Mouse (Mus musculus): ENCODE results near the gene Heg1. TPM values are rescaled to one million over a fixed set of nuclear protein-coding genes. Genes with fewer than 3 reads are reported as not detected.

Gene Heg1
- total RNA-seq, 2 experiments from 2014 or later: 20.5 to 27.8 TPM

DNA sequence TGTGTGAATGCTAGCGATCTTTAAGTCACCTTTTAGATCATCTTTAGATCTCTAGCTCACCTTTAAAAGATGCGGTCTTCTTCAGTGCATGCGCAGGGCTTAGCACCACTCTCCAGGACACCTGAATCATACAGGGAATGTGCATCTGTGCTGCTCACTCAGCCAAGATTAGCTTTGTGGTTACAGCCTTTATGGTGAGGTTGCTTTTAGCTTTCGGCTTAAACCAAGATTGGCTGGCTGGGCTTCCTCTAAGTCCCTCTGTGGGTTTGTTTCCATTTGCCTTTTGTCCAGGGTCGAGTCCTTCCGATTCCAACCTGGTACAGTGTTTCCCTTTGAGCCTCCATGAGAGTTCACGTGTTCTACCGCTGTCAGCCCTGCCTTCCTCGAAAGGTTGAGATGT is 20.1 kb downstream of the Heg1 start:
- DNase-seq (ENCODE audit: extremely low spot score in 1 of 2, low spot score in 1 of 2): no peak

DNA sequence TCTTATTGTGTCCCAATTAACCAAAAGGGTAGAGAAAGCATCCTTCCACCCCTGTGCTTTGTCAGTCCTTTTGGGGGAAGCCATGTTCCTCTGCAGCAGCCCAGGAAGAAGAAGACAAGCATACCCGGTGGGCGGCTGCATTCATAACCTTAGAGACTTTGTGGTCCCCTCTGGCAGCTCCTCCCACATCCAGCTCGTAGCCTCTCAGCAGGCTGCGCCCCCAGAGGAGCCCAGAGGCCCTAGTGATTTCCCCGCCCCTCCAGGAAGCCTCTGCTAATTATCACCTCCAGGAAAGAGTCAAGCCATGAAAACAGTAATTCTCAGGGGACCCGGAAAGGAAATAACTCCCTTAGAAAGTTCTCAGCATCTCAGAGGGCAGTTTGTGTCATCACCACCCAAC is 21.1 kb downstream of the Heg1 start:
- DNase-seq (ENCODE audit: extremely low spot score in 1 of 2, low spot score in 1 of 2): no peak

DNA sequence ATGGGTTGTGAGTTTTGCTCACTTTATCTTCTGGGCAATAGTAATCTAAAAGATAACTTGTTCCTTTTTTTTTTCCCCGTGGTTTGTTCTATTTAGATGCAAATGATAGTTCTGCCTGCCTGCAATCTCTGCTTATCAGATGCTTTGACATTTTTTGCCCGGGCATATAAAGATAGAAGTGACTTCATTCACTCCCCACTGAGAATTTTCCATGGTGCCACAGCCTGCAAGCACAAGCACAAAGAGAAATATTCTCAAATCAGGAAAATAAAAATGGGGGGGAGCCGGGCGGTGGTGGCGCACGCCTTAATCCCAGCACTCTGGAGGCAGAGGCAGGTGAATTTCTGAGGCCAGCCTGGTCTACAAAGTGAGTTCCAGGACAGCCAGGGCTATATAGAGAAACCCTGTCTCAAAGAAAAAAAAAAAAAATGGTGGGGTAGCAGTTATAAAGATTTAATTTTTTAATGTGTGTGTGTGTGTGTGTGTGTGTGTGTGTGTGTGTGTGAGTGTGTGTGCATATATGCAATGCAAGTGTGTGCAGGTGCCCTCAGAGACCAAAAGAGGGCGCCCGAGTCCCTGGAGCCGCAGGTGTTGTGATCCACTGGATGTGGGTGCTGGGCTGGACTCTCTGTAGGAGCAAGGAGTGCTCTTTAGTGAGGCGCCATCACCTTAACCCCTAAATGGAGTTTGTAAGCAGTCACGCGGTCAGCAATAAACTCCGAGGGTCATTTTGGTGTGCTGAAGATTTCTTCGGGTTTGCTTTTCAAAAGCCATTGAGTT is 22.1 kb downstream of the Heg1 start:
- no peak for DNase-seq (ENCODE audit: extremely low spot score in 1 of 2, low spot score in 1 of 2)

DNA sequence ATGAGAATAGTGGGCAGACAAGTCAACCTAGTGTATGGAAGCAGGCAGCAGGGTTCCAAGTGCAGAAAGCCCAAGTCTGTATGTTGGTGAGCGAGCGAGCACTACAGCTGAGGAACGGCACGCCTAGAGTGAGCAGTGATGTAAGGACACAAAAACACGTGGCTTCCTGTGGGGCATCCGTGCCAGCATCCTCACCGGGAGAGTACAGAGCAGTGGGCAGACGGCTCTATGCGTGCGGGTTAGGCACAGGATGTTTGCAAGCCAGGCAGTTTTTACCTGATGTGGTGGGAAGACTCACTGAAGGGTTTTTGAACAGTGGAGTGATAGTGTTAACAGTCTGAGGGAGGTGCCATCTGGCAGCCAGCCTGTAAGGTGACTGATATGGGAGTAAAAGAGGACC is 23.9 kb downstream of the Heg1 start:
- no peak for DNase-seq (ENCODE audit: extremely low spot score in 1 of 2, low spot score in 1 of 2)

DNA sequence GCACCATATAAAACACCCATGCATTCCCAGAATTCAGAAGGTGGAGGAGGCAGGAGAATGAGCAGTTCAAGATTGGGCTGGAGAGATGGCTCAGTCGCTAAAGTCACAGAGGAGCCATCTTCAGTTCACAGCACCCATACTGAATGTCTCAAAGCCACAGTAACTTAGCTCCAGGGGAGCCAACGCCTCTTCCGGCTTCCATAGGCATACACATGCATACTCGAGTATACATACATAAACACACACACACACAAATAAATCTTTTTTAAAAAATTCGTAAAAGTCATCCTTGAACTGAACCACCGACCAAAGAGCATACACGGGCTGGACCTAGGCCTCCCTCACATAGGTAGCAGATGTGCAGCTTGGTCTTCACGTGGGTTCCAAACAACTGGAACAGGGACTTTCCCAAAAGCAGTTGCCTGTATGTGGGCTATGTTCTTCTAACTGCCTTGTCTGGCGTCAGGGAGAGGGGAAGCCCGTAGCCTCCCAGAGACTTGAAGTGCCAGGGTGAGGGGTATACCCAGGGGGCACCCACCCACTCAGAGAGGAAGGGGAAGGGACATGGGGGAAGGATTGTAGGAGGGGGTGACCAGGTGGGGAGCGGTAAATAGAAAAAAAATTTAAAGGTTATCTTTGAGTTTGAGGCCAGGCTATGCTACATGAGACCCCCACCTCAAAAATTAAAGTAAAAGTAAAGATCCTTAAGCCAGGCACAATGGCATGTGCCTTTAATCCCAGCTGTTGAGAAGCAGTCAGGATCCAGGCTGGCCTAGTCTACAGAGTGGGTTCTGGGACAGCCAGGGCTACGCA is 24.6 kb downstream of the Heg1 start:
- DNase-seq (ENCODE audit: extremely low spot score in 1 of 2, low spot score in 1 of 2): no peak

DNA sequence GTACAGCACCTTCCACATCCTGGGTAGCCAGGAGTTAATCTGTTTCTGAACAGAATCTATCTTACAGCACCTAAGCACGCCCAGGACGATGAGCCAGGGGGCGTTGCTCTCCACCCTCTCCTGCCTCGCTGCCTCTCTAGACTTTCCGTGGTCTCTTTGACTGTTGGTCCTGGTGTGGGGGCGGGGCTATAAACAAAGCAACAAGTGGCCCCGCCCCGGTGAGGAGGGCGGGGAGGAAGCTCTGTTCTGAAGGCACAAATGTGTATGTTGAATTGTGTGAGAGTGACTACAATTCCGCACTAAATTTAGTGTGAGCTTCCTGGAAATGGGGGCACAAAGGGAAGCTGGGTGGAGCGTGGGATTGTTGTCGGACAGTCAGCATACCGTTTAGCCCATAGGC is 30.1 kb downstream of the Heg1 start:
- DNase-seq (ENCODE audit: extremely low spot score in 1 of 2, low spot score in 1 of 2): no peak

DNA sequence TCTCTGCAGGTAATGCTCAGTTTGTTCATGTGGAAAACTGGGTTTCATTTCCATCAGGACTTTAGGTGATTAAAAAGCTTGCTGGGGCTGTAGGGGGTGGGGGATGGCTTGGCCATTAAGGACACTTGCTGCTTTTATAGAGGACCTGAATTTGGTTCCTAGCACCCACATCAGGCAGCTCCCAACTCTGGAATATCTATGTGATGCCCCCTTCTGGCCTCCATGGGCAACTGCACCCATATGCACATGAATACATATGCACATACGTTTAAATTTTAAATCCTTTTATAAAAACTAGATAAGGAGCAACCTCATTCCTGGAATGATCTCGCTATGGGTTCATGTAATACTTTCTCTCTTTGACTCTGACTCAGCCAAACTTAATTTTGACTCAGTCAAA is 39.1 kb downstream of the Heg1 start:
- no peak for DNase-seq (ENCODE audit: extremely low spot score in 1 of 2, low spot score in 1 of 2)

DNA sequence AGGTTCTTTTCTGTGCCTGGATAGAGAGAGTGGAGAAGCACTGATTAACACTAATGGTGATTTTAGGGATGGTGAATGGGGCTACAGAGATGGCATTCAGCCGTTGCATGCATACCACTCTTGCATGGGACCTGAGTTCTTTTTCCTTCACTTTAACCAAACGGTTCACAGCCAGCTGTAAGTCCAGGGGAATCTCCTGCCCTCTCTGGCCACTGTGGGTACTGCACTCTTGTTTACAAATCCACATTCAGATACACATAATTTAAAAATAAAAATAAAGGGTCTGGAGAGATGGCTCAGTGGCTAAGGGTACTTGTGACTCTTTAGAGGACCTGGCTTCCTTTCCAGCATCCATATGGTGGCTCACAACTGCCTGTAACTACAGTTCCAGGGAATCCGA is 39.8 kb downstream of the Heg1 start:
- no peak for DNase-seq (ENCODE audit: extremely low spot score in 1 of 2, low spot score in 1 of 2)

DNA sequence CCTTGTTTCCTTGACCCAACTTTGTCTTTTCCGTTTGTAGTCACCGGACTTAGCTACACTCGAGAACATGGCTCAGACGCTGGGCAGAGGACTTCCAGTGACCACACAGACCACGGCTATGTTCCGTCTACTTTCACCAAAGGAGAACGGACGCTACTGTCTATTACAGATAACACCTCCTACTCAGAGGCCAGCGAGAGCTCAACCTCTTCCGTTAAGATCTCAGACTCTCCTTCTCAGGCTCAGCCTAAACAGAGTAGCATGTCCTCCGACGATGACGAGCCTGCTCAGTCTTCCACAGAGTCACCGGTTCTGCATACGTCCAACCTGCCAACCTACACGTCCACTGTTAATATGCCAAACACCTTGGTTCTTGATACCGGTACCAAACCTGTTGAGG is 42.1 kb downstream of the Heg1 start:
- no peak for DNase-seq (ENCODE audit: extremely low spot score in 1 of 2, low spot score in 1 of 2)

DNA sequence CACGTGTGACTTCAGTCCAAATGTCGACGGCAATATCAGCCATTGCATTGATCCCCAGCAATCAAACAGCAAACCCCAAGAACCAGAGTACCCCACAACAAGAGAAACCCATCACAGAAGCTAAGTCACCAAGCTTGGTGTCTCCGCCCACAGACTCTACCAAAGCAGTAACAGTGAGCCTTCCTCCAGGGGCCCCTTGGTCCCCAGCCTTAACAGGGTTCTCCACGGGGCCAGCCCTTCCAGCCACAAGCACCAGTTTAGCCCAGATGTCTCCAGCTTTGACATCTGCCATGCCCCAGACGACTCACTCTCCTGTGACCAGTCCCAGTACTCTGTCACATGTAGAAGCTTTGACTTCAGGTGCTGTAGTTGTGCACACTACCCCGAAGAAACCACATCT is 42.7 kb downstream of the Heg1 start:
- no peak for DNase-seq (ENCODE audit: extremely low spot score in 1 of 2, low spot score in 1 of 2)

DNA sequence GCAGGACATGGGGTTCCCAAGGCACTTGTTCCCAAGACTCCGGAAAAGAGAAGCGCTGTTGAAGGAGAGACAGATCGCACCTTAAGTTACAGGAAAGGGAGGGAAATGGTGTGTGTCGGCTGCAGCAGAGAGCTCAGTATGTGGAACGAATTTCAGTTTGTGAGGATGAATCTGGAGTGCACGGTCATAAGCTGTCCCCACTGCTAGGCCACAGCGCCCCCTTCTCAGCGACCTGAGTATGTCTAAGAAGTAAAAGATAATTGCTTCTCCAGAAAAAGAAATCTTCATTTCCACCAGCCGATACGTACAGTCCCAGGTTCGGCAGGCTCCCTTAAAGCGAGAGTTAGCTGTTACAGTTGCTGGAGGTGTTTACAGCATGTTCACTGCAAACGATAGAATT is 44.3 kb downstream of the Heg1 start:
- DNase-seq (ENCODE audit: extremely low spot score in 1 of 2, low spot score in 1 of 2): no peak

DNA sequence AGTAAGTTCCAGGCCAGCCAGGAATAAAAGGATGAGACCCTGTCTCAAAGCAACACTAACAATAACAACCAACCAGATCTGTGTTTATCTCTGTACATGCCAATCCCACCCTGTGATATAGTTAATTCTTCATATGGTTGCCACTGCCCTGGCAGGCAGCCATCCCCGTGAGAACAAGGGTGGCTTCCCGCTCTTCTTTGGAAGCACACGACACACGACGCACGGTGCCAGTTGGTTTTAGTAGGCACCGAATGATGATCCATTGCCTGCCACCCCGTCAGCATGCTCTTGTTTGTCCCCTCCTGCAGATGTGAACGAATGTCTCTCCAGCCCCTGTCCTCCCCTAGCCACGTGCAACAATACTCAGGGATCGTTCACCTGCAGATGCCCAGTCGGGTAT is 47.1 kb downstream of the Heg1 start:
- DNase-seq (ENCODE audit: extremely low spot score in 1 of 2, low spot score in 1 of 2): no peak

DNA sequence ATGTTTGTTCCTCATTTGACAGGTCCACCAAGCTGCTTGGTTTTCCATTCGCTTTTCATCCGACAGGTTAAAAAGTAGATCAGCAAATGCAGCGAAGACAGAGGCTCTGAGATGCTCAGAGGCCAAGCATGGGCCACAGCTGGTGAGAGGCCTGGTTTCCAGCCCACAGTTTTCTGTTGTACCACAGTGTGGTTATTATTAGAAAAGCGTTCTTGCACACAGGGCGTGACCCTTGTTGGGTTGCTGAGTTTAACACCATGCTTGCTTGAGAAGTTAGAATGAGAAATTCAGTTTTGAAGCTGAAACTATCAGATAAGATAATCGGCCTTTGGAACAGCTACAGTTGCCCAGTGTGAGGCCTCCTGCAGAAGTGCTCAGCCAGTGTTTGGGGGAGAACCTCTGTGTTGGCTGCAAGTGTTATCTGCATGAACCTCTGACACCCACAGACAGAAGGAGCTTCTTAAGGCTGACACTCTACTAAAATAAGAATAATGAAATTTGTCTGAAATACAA is 48.1 kb downstream of the Heg1 start:
- no peak for DNase-seq (ENCODE audit: extremely low spot score in 1 of 2, low spot score in 1 of 2)

DNA sequence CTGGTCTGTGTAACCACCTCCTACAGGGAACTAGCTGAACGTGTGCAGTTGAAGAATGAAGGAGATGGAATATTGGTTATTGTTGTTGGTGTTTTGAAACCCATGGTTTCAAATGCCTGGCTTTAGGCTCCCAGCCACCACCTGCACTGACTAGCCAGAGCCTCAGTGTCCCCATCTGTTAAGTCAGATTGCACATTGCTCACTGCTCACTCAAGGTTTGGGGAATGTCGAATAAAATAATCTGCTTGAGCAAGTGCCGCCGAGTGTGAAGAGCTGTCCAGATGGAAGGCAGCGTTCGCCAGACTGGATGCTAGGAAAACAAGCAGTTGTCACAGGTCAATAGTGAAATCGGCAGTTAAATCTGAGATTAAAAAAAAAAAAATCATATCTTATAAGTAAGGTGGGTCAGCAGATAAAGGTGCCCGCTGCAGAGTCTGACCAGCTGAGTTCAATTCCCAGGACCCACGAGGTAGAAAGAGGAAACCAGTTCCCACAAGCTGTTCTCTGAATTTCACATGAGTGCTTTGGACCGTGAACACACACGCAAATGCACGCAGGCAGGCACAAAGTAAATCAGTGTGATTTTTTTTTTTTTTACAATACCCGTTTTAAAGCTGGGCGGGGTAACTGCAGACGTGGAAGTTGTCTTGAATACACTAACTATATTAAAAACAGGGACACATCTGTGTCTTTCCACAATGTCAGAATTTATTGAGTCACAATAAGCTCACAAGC is 48.8 kb downstream of the Heg1 start:
- DNase-seq (ENCODE audit: extremely low spot score in 1 of 2, low spot score in 1 of 2): no peak

DNA sequence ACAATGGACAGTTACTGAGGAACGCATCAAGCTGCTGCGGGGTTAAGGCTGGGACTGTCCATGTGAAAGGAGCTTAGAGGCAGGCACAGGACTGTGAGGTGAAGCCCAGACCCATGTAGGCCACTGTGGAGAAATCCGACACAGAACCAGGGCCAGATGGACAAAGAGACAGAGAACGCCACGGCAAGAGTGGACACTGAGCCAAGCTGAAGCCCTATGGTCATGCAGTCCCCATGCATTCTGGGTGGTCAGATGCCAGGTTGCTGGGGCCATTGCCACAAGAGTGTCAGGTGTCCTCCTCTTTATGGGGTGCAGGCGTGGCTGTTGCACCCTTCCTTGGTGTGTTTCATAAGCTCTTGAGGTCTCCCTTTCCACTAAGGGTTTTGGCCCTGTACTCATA is 49.7 kb downstream of the Heg1 start:
- DNase-seq (ENCODE audit: extremely low spot score in 1 of 2, low spot score in 1 of 2): no peak

DNA sequence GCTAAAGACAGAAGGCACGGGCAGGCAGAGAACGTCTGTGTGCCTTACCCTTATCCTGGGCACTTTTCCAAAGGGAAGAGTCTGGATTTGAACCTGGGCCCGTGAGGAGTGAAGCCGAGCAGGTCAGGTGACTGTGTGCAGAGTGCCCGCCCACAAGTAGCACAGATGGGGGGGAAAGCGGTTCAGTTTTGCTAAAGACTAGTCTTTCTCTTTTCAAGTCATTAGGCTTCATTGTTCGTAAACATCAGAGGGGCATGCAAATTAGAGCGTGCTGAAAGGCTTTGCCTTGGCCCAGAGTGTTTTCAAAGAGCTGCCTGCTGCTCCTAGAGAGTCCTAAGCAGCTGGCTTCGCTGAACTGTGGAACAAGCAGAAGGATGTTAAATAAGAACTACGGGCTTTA is 50.4 kb downstream of the Heg1 start:
- peak in 1 of 2 experiments; percentile 32 for DNase-seq (ENCODE audit: extremely low spot score in 1 of 2, low spot score in 1 of 2)

DNA sequence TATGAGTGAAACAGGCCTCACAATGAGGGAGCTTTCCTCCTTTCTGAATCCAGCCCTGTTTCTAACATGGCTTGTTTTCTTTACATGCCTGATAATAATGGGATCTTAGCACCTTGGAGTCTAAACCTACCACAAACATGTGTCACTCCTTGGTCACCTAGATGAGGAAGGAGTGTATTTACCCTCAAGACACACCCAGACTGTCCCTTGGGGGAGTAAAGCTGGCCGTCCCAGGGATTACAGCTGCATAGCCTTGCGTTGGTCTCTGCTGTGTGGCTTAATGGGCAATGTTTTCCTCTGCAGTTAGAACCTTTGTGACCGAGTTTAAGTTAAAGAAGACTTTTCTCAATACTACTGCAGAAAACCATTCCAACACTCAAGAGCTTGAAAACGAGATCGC is 51.1 kb downstream of the Heg1 start:
- DNase-seq (ENCODE audit: extremely low spot score in 1 of 2, low spot score in 1 of 2): no peak

DNA sequence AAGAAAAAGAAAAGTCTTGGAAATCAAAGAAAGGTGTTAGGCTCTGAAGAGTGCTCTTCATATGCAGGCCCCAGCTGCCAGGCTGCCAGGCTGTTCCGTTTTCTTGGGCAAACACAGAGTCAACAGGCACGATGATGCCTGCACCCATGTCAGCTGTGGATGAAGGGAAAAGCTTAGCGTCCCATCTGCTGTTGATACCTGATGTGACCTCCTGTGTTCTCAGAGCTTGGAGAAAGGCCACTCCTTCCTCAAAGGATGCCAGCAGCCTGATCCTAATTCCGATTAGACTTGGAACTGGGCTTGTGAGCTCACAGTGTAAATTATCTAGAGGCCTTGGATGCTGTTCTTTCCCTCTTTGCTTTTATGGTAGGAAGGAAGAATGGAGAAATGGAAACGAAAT is 51.6 kb downstream of the Heg1 start:
- no peak for DNase-seq (ENCODE audit: extremely low spot score in 1 of 2, low spot score in 1 of 2)

DNA sequence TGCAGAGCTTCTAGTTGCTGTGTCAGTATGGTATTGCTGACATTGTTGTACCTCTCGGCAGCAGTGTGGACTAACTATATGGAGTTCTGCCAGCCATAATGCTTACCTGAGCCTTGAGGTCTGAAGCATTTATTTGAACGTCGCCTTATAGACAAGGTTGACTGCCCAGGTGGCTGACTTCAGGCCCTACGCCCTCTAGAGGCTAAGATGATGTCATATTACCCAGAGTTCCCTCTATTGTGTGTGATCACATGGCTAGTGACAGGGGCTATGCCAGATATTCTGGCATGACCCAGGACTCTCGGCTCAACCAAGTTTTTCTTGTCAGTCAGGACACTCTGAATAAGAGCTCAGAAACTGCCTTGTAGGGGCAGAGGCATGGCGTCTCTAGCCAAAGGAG is 52.6 kb downstream of the Heg1 start:
- DNase-seq (ENCODE audit: extremely low spot score in 1 of 2, low spot score in 1 of 2): no peak

DNA sequence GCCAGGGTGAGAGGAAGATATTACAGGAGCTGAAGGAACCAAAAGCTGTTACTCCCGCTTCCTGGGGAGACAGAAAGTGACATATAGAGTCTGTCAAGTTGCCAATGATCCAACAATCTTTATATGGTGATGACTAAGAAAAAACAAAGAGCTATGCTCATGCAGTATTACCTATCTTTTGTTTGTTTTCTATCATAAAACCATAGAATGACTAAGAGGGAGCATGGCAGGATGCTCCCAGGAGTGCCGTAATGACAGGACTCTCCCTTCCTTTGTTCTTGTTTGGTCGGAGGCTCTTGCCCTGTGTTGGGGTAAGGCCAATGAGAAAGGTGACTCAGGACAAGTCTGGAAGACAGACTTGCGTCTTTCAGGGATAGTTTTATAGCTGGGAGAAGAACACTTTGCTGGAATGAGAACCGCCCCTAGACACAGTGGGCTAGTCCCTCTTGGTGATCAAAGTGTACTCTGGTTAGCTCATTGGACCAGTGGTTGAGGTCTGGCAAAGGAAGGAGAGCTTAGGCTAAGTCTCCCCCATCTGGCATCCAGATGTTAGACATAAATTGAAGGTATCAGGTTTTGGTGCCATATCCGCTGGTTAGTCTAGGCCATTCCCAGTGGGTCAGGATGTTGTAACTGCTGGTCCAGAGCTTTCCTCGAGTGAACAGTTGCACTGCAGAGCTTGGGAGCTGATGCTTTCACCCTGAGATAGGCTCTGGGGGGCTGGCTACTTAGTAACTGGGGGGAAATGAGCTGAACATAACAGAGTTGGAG is 55.0 kb downstream of the Heg1 start:
- no peak for DNase-seq (ENCODE audit: extremely low spot score in 1 of 2, low spot score in 1 of 2)

Data from layer of hippocampus, postnatal 25 days (tissue).